Mouse (Mus musculus) Patski (cell line): Measurements from ENCODE around the gene Runx1. TPM values are rescaled to one million over a fixed set of nuclear protein-coding genes. Genes with fewer than 3 reads are reported as not detected.

Experiments
- ATAC-seq: fragments of 100-300 bp; one replicate; pipeline ENCODE4 v1.8.0; 2021
- CTCF ChIA-PET: fragments of 350-600 bp; sonication (Branson Sonifier 250); formaldehyde crosslinking; loops from one replicate; lab custom pipeline; 2022; ENCODE audit warnings: inconsistent platforms; lab: Charles Lee
- POLR2A ChIA-PET: fragments of 350-600 bp; sonication (Branson Sonifier 250); formaldehyde crosslinking; loops from one replicate; lab custom pipeline; 2022; ENCODE audit warnings: antibody characterized with exemption, inconsistent platforms; lab: Charles Lee
- DNase-seq: peaks from one replicate; pipeline ENCODE4 v3.0.0-alpha.2; 2011; ENCODE audit warnings: low read depth, low spot score
- H3K27me3 ChIP-seq: fragments of 371-371 bp; one replicate; pipeline ENCODE4 v1.5.1; 2021
- CTCF ChIP-seq: fragments of 100-300 bp; IDR thresholded peaks from one replicate; pipeline ENCODE4 v1.5.1; 2021
- in situ Hi-C: fragments of 300-500 bp; cut with MboI; formaldehyde crosslinking; loops from 3 replicates; pipeline ENCODE4 v1.11.1; 2018; ENCODE audit warnings: low pct_unique_long_range_greater_than_20kb, mixed read lengths
- polyA plus RNA-seq: library from polyadenylated mRNA; unstranded; gene quantifications from one replicate; pipeline ENCODE4 v1.2.3, GENCODE M21; 2021

Runx1 gene
- polyA plus RNA-seq, 1 experiment from 2014 or later = 42.5 TPM

GRCm38 (mm10) chr16:92581767-92582166 lies 244.2 kb downstream of the Runx1 start:
- CTCF ChIA-PET = interaction anchor here (1.1 to 1.6 kb wide), 3 partner anchors 8 to 16 kb away, joined by 3 to 4 read pairs (median 3); no protein-coding TSS in a partner anchor
- TF ChIP-seq CTCF = no peak
- POLR2A ChIA-PET = interaction anchor here (0.6 to 1.1 kb wide), 3 partner anchors 9 to 494 kb away, joined by 3 to 7 read pairs (median 4); no protein-coding TSS in a partner anchor
- DNase-seq (no peak), ATAC-seq (no peak)
- H3K27me3 ChIP-seq = no peaks in the 10 kb centered on the region
- in situ Hi-C loops = no loop called here

GRCm38 (mm10) chr16:92580981-92581380 lies 245.0 kb downstream of the Runx1 start:
- no peak for TF ChIP-seq CTCF
- CTCF ChIA-PET = interaction anchor here (1.1 to 1.6 kb wide), 3 partner anchors 9 to 15 kb away, joined by 3 to 4 read pairs (median 3); no protein-coding TSS in a partner anchor
- POLR2A ChIA-PET = no interaction called here
- in situ Hi-C loops = no loop called here
- no peak for DNase-seq
- H3K27me3 ChIP-seq = no peaks in the 10 kb centered on the region
- no peak for ATAC-seq

GRCm38 (mm10) chr16:92578915-92579653 lies 246.9 kb downstream of the Runx1 start:
- no peak for TF ChIP-seq CTCF
- ATAC-seq (no peak), DNase-seq (no peak)
- ChIA-PET POLR2A (no interaction called here), CTCF (no interaction called here)
- no peaks in the 10 kb centered on the region for H3K27me3 ChIP-seq
- in situ Hi-C loops = no loop called here

- ChIA-PET POLR2A (no interaction called here), CTCF (interaction anchor here (1.7 kb wide), 1 partner anchor 9 kb away, joined by 4 read pairs; no protein-coding TSS in a partner anchor)
- in situ Hi-C loops = no loop called here
- TF ChIP-seq CTCF = no peak
- ATAC-seq (no peak), DNase-seq (no peak)
- H3K27me3 ChIP-seq = no peaks in the 10 kb centered on the region
Observed at GRCm38 (mm10) chr16:92577381-92577780, 248.6 kb downstream of the Runx1 start.

- in situ Hi-C loops = no loop called here
- CTCF ChIA-PET = interaction anchor here (1.7 kb wide), 1 partner anchor 10 kb away, joined by 4 read pairs; no protein-coding TSS in a partner anchor
- DNase-seq (no peak), ATAC-seq (no peak)
- no peak for TF ChIP-seq CTCF
- no peaks in the 10 kb centered on the region for H3K27me3 ChIP-seq
- POLR2A ChIA-PET = no interaction called here
Observed at GRCm38 (mm10) chr16:92575792-92576191, 250.2 kb downstream of the Runx1 start.

GRCm38 (mm10) chr16:92573193-92573592 lies 252.8 kb downstream of the Runx1 start:
- POLR2A ChIA-PET = interaction anchor here (1.0 to 1.3 kb wide), 2 partner anchors 9 to 37 kb away, joined by 3 read pairs; no protein-coding TSS in a partner anchor
- ATAC-seq = no peak
- no peak for TF ChIP-seq CTCF
- in situ Hi-C loops = no loop called here
- CTCF ChIA-PET = no interaction called here
- H3K27me3 ChIP-seq = no peaks in the 10 kb centered on the region
- no peak for DNase-seq

- no peaks in the 10 kb centered on the region for H3K27me3 ChIP-seq
- TF ChIP-seq CTCF = no peak
- no peak for ATAC-seq
- DNase-seq = no peak
- ChIA-PET POLR2A (no interaction called here), CTCF (no interaction called here)
- in situ Hi-C loops = no loop called here
Observed at GRCm38 (mm10) chr16:92571246-92571645, 254.7 kb downstream of the Runx1 start.

- POLR2A ChIA-PET = interaction anchor here (0.6 kb wide), 1 partner anchor 130 kb away, joined by 3 read pairs; no protein-coding TSS in a partner anchor
- H3K27me3 ChIP-seq = no peaks in the 10 kb centered on the region
- TF ChIP-seq CTCF = no peak
- CTCF ChIA-PET = interaction anchor here (0.7 to 1.4 kb wide), 7 partner anchors 11 to 128 kb away, joined by 3 to 4 read pairs (median 3); no protein-coding TSS in a partner anchor
- no peak for DNase-seq
- no peak for ATAC-seq
- in situ Hi-C loops = loop anchor here (5.0 kb wide), 1 partner anchor 131 kb away; no protein-coding TSS in a partner anchor
Observed at GRCm38 (mm10) chr16:92566146-92566545, 259.8 kb downstream of the Runx1 start.

- ATAC-seq (no peak), DNase-seq (peak; percentile 60)
- peak; percentile 96 for TF ChIP-seq CTCF
- CTCF ChIA-PET = interaction anchor here (0.7 to 1.4 kb wide), 7 partner anchors 10 to 128 kb away, joined by 3 to 4 read pairs (median 3); no protein-coding TSS in a partner anchor
- POLR2A ChIA-PET = interaction anchor here (0.6 kb wide), 1 partner anchor 130 kb away, joined by 3 read pairs; no protein-coding TSS in a partner anchor
- in situ Hi-C loops = loop anchor here (5.0 kb wide), 1 partner anchor 132 kb away; no protein-coding TSS in a partner anchor
- H3K27me3 ChIP-seq = no peaks in the 10 kb centered on the region
Observed at GRCm38 (mm10) chr16:92565708-92566107, 260.2 kb downstream of the Runx1 start.

GRCm38 (mm10) chr16:92565291-92565690 lies 260.7 kb downstream of the Runx1 start:
- DNase-seq (no peak), ATAC-seq (no peak)
- ChIA-PET CTCF (interaction anchor here (1.1 to 1.4 kb wide), 3 partner anchors 44 to 120 kb away, joined by 3 to 4 read pairs (median 3); no protein-coding TSS in a partner anchor), POLR2A (no interaction called here)
- in situ Hi-C loops = loop anchor here (5.0 kb wide), 1 partner anchor 132 kb away; no protein-coding TSS in a partner anchor
- no peak for TF ChIP-seq CTCF
- H3K27me3 ChIP-seq = no peaks in the 10 kb centered on the region
